Mouse (Mus musculus) hindbrain, embryonic 10.5 days (tissue): ENCODE results near the gene Ccdc113. TPM values are rescaled to one million over a fixed set of nuclear protein-coding genes. Genes with fewer than 3 reads are reported as not detected.

Source experiments
- DNase-seq: peaks from one replicate; pipeline ENCODE4 v3.0.0-alpha.2; 2017; ENCODE audit warnings: low spot score
- H3K27ac ChIP-seq: fragments of 300-500 bp; sonication (generic); 2 replicates; pipeline ENCODE4 v1.5.1; 2016; ENCODE audit warnings: mild to moderate bottlenecking, moderate library complexity
- H3K27me3 ChIP-seq: fragments of 300-500 bp; sonication (generic); 2 replicates; pipeline ENCODE4 v1.6.1; 2016; ENCODE audit warnings: mild to moderate bottlenecking; ENCODE audit not compliant: poor library complexity, insufficient read depth, severe bottlenecking
- H3K36me3 ChIP-seq: fragments of 300-500 bp; sonication (generic); 2 replicates; pipeline ENCODE4 v1.6.1; 2016; ENCODE audit warnings: mild to moderate bottlenecking, moderate library complexity
- H3K4me1 ChIP-seq: fragments of 300-500 bp; sonication (generic); replicated peaks from 2 replicates; pipeline ENCODE4 v1.6.1; 2016; ENCODE audit warnings: mild to moderate bottlenecking
- H3K4me3 ChIP-seq: fragments of 300-500 bp; sonication (generic); 2 replicates; pipeline ENCODE4 v1.5.1; 2016; ENCODE audit warnings: mild to moderate bottlenecking, moderate library complexity
- H3K9me3 ChIP-seq: fragments of 300-500 bp; sonication (generic); 2 replicates; pipeline ENCODE4 v1.6.1; 2016; ENCODE audit warnings: mild to moderate bottlenecking, moderate library complexity
- WGBS: fragments of 180-500 bp; shearing (Covaris S2); methylation state at CpG from one replicate; pipeline ENCODE4 v1.1.7; 2016; 5-methylcytosine and 5-hydroxymethylcytosine counted together
- polyA plus RNA-seq: library from polyadenylated mRNA; unstranded; fragments of >200 nt; fragmentation: Nextera tagmentation; extraction: Ambion mirVana; gene quantifications from 2 replicates; pipeline ENCODE4 v1.2.1, GENCODE M21; 2016

Gene Ccdc113
- polyA plus RNA-seq, 1 experiment from 2014 or later: 2.6 TPM

DNA sequence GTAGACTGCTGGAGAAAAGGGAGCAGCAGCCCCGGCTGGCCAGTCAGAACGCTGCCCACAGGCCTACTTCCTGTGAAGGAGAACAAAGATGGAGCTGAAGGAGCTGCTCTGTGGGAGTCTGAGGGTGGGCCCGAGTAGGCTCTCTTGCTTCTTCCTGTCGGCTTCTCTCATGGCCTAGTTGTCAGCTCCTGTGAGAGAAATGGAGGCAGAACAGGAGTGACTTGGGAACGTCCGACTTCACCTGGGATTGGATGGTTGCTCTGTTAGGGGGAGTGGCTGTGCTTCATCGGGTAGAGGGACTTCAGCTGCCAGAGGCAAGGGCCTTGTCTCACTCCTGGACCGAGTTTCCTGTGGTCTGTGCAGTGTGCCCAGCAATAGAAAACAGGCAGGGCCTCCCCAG is 14.0 kb downstream of the Ccdc113 start:
- no peaks in the 10 kb centered on the region for H3K9me3 ChIP-seq
- WGBS: 69% methylated on average over 8 of the region's 8 CpGs

DNA sequence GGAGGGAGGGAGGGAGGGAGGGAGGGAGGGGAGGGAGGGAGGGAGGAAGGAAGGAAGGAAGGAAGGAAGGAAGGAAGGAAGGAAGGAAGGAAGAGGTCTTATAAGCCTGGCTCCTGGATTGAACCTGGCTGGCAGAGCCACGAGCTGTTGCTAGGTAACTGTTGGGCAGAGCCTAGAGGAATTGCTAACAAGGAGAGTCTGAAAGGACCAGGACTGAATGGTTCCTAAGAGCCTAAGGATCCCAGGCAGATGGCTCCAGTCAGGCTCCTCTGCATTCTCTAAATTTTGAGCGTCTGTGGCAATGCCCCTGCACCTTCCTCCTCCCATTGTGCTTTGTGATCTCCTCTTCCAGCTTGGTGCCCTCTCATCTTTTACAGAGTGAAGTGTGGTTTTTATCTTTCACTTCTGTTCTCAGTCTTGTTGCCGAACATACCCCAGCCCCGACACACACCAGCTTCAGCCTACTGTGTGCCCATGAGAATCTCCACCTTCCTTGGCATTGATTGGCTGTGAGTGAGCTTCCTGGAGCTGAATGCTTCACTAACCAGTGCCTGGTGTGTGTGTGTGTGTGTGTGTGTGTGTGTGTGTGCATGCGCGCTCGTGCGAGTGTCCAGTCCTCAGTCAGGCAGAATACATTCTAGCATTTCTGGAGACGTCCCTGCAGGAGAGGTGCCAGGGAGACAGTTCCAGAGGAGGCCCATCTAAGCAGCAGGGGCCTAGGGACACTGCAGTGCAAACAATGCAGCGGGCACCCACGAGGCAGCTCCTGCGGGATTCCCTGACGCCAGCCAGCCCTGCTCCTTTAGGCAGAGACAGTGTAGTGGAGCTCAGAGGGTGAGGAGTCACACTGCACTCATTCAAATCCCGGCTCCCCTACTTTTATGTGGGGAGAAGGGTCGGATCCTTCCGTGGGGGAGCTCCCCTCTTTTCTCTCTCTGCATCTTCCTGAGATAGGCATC is 16.3 kb downstream of the Ccdc113 start:
- H3K36me3 ChIP-seq: no peaks in the 10 kb centered on the region
- DNase-seq: peak; percentile 15
- no peaks in the 10 kb centered on the region for H3K9me3 ChIP-seq
- WGBS: 58% methylated on average over 16 of the region's 16 CpGs
- peaks cover 38% of the 10 kb centered on the region for H3K4me1 ChIP-seq
- H3K27ac ChIP-seq: peak overlapping the region; percentile 63
- no peaks in the 10 kb centered on the region for H3K27me3 ChIP-seq
- H3K4me3 ChIP-seq: no peak overlapping the region

More for the DNA sequence above, 14.0 kb downstream of the Ccdc113 start:
- no peak for DNase-seq
- no peaks in the 10 kb centered on the region for H3K27me3 ChIP-seq
- H3K36me3 ChIP-seq: no peaks in the 10 kb centered on the region
- H3K27ac ChIP-seq: peak overlapping the region; percentile 59; the same call in 1 of the 2 replicates
- H3K4me1 ChIP-seq: peaks cover 38% of the 10 kb centered on the region
- no peak overlapping the region for H3K4me3 ChIP-seq

DNA sequence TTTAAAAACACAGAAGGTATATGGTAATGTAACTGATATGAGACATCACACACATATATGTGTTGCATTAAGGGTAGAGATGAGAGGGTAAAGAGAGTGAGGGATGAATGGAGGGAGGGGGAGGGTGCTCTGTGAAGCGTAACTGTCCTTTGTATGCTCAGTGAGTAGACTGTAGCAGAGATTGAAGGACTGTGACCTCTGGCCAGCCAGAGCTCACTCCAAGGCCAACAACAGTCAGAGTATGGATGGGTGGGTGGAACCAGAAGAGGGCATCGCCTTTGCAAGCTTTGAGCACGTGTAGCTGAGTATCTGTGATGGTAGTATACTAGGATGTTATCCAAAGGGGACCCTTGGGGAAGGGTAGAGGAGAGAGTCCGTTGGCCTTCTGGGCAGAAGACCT is 17.7 kb downstream of the Ccdc113 start:
- Histone ChIP-seq H3K4me1 (peaks cover 35% of the 10 kb centered on the region), H3K4me3 (no peak overlapping the region), H3K27me3 (no peaks in the 10 kb centered on the region), H3K27ac (peak overlapping the region; percentile 29; the same call in 1 of the 2 replicates), H3K9me3 (no peaks in the 10 kb centered on the region), H3K36me3 (no peaks in the 10 kb centered on the region)
- WGBS: 56% methylated on average over 4 of the region's 4 CpGs
- no peak for DNase-seq

DNA sequence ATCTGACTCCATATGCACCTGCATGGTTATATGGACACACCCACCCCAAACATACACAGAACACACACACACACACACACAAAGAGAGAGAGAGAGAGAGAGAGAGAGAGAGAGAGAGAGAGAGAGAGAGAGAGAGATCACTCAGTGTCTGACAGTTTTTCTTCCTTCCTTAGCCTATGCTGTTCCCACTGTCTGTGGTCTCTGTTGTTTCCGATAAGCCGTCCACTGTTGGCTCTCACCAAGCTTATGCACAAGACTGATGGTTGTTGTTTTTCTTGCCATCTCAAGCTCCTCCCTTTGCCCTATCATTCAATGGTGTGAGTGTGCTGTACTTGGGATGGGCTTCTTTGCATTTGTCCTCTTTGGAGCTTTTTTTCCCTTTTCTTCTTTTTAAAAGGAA is 22.1 kb downstream of the Ccdc113 start:
- H3K27me3 ChIP-seq: no peaks in the 10 kb centered on the region
- no peak overlapping the region for H3K4me3 ChIP-seq
- no peak for DNase-seq
- no peaks in the 10 kb centered on the region for H3K9me3 ChIP-seq
- 92% methylated on average over 2 of the region's 2 CpGs for WGBS
- no peaks in the 10 kb centered on the region for H3K36me3 ChIP-seq
- no peak overlapping the region for H3K27ac ChIP-seq
- H3K4me1 ChIP-seq: peaks cover 8% of the 10 kb centered on the region

DNA sequence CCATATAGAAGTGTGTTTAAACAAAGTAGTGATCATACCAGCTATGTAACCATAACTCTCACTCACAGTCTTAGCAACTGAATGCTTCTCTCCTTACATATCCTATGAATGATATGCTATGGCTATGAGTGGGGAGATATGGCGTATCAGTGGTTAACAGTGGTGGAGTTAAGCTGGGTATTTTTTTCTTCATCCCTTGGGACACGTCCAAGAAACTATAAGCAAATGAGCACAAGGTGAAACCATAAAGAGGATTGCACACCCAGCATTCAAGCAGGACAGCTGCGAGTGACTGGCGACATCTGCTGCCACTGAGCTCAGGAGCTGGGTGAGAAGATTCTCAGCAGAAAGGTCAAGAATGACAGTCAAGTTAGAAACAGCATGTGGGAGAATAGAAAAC is 32.3 kb downstream of the Ccdc113 start:
- peaks cover 6% of the 10 kb centered on the region; the same call in 1 of the 2 replicates for H3K4me1 ChIP-seq
- no peak for DNase-seq
- no peaks in the 10 kb centered on the region for H3K9me3 ChIP-seq
- H3K27me3 ChIP-seq: no peaks in the 10 kb centered on the region
- no peaks in the 10 kb centered on the region for H3K36me3 ChIP-seq
- no peak overlapping the region for H3K4me3 ChIP-seq
- WGBS: 79% methylated on average over 4 of the region's 4 CpGs
- H3K27ac ChIP-seq: no peak overlapping the region

DNA sequence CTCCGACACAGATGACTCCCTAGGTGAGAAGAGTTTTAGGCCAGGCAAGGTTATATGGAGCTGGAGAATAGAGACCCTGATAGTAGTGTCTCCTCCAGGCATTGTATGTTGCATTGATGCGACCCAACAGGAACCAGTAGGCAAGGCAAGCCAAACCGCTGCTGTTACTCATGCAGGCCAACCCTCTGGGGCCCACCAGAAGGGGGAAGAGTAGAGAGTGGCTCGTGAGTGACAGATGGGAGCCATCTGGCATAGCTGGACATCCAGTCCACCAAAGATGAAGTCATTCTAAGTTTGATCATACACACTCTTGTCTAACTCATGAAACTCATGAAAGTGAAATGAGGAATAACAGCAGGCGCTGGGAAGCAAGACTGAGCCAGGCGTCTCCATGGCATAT is 32.9 kb downstream of the Ccdc113 start:
- peak; percentile 25 for DNase-seq
- no peaks in the 10 kb centered on the region for H3K9me3 ChIP-seq
- no peak overlapping the region for H3K27ac ChIP-seq
- no peak overlapping the region for H3K4me3 ChIP-seq
- WGBS: 81% methylated on average over 6 of the region's 6 CpGs
- peaks cover 6% of the 10 kb centered on the region; the same call in 1 of the 2 replicates for H3K4me1 ChIP-seq
- H3K36me3 ChIP-seq: no peaks in the 10 kb centered on the region
- no peaks in the 10 kb centered on the region for H3K27me3 ChIP-seq

DNA sequence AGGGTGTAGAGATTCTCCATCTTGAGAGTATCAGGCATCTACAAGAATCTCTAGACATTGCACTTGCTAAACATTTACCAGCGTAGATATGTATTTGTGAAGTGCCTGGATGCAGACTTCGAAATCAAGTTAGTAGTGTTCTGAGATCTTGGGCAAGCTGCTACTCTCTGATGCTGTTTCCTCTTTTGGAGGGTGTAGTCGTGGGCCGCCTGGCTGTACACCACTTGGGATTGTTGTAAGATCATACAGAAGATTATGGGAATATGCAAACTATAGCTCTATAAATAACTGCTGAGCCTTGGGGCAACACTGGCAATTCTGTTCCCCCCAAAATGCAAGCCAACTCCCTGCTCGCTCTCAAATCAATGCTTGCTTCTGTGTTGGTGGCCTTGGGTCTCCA is 39.3 kb downstream of the Ccdc113 start:
- Histone ChIP-seq H3K27me3 (no peaks in the 10 kb centered on the region), H3K36me3 (no peaks in the 10 kb centered on the region), H3K9me3 (no peaks in the 10 kb centered on the region), H3K4me3 (no peak overlapping the region), H3K4me1 (no peaks in the 10 kb centered on the region), H3K27ac (no peak overlapping the region)
- DNase-seq: no peak
- 86% methylated on average over 5 of the region's 5 CpGs for WGBS

DNA sequence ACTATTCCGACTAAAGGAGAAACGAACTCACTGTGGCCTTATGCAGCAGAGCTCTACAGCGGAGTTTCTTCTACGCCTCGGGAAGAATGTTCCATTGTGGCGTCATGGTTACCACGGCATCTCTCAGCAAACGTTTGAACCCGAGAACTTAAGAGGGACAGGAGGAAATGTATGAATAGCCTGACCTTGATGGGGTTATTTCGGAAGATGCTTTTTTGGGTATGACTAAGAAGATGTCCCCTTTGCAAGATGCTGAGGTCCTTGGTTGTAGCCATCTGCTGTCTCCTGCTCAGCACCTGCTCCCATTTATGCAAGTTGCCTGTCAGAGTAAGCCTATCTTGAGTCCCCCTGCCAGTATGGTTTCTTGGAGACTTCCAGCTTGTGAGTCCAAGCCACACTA is 42.4 kb downstream of the Ccdc113 start, which contains the start of gene Prss54:
TSS of gene Prss54 (minus strand) at position 101 of the 400 bp plus-strand sequence.
- Histone ChIP-seq H3K27me3 (no peaks in the 10 kb centered on the region), H3K36me3 (no peaks in the 10 kb centered on the region), H3K4me1 (no peaks in the 10 kb centered on the region), H3K4me3 (no peak within 1 kb of the TSS), H3K27ac (no peak within 1 kb of the TSS), H3K9me3 (no peaks in the 10 kb centered on the region)
- no peak for DNase-seq
- 86% methylated on average over 10 of the region's 10 CpGs for WGBS

DNA sequence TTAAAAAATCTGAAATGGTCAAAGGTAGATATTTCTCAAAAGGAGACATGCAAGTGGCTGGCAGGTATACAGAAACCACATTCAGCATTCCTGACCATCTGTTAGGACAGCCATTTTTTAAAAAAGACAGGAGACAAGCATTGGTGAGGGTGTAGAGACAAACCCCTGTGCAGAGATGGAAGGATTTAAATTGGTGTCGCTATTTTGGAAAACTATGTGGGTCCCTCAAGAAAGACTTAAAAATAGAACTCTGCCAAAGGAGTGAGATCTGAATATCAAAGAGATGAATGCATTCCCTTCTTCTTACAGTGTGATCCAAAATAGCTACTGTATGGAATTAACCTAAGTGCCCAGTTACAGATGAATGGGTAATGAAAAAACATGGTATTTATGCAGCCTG is 53.5 kb downstream of the Ccdc113 start:
- 92% methylated on average over 1 of the region's 1 CpGs for whole genome bisulfite sequencing
- no peak for DNase-seq
- Histone ChIP-seq H3K27ac (no peak overlapping the region), H3K36me3 (no peaks in the 10 kb centered on the region), H3K4me3 (no peak overlapping the region), H3K9me3 (no peaks in the 10 kb centered on the region), H3K27me3 (no peaks in the 10 kb centered on the region), H3K4me1 (peaks cover 4% of the 10 kb centered on the region)

DNA sequence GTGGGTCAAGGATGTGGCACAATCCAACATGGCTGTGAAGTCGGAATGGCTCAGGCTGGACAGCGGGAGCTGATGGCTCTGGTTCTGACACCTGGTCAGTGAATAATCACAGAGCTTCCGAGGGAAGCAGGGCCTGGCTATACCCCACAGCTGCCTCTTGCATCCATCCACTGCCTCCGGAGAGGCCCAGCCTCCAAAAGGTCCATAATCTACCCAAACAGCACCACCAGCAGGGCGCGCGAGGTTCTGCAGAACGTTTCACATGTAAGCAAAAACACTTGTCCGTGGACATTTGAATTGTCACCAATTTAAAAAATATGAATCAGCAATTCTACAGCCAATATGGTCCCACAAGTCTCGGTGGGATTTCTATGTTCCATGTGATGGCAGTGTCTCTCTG is 55.4 kb downstream of the Ccdc113 start:
- no peak overlapping the region for H3K4me3 ChIP-seq
- peaks cover 4% of the 10 kb centered on the region for H3K4me1 ChIP-seq
- H3K27ac ChIP-seq: no peak overlapping the region
- H3K27me3 ChIP-seq: no peaks in the 10 kb centered on the region
- H3K36me3 ChIP-seq: no peaks in the 10 kb centered on the region
- 59% methylated on average over 10 of the region's 10 CpGs for WGBS
- DNase-seq: peak; percentile 29
- H3K9me3 ChIP-seq: no peaks in the 10 kb centered on the region

DNA sequence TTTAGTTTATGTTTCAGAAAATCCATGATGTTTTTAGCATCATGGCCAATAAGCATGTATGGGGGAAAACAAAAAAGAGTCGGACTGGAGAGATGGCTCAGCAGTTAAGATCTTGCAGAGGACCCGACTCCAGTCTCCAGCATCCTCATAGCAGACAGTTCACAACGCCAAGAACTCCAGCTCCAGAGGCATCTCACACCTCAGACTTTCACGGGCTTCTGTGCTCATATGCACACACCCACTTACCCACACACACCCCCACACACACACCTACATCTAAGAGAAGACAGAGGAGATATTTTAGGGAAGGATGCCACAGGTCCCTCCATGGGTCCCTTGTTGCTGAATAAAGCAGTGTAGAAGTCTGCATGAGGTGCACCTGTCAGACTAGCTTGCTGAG is 56.7 kb downstream of the Ccdc113 start:
- H3K4me1 ChIP-seq: peaks cover 4% of the 10 kb centered on the region
- no peaks in the 10 kb centered on the region for H3K36me3 ChIP-seq
- no peak overlapping the region for H3K27ac ChIP-seq
- no peaks in the 10 kb centered on the region for H3K9me3 ChIP-seq
- no peak for DNase-seq
- WGBS: 89% methylated on average over 4 of the region's 4 CpGs
- H3K27me3 ChIP-seq: no peaks in the 10 kb centered on the region
- no peak overlapping the region for H3K4me3 ChIP-seq

DNA sequence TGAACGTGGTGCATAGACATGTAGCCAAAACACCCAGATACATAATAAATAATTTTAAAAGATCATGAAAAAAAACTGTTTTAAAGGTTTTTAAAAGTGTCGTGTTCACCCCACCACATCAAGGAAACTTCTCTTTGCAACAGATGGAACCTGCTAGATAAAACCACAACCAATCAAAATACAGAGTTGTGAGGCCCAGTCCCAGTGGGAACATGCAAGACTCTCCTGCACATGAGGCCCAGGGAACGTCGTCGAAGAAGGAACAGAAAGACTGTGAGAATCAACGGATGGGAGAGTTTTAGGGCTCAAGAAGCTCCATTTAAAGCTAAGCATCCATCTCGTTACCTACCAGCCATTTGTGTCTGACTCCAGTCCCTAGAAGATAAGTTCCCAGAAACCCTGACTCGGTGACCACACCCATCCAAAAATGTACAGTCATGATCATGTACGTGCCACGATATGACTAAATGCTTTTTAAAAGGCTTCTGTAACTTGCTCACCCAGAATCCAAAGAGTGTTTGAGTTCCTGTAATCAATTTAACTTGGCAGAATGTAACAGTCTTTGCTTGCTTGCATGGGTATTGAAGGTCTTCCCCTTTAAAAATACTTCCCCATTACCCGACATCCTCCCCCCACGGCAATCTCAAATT is 58.4 kb downstream of the Ccdc113 start:
- Histone ChIP-seq H3K27ac (no peak overlapping the region), H3K36me3 (no peaks in the 10 kb centered on the region), H3K4me3 (no peak overlapping the region), H3K9me3 (no peaks in the 10 kb centered on the region), H3K27me3 (no peaks in the 10 kb centered on the region), H3K4me1 (peaks cover 12% of the 10 kb centered on the region)
- 85% methylated on average over 12 of the region's 12 CpGs for WGBS
- DNase-seq: no peak
